Mouse (Mus musculus) limb, embryonic 10.5 days (tissue): Measurements from ENCODE around the gene Ifitm2. TPM values are rescaled to one million over a fixed set of nuclear protein-coding genes. Genes with fewer than 3 reads are reported as not detected.
A peak's percentile ranks its signal among the peaks of the same experiment; 100 is the strongest.

Source experiments
- DNase-seq: peaks from one replicate; pipeline ENCODE4 v3.0.0-alpha.2; 2017; ENCODE audit warnings: low spot score
- H3K27ac ChIP-seq: fragments of 300-500 bp; sonication (generic); 2 replicates; pipeline ENCODE4 v1.5.1; 2016; ENCODE audit warnings: mild to moderate bottlenecking
- H3K27me3 ChIP-seq: fragments of 300-500 bp; sonication (generic); 2 replicates; pipeline ENCODE4 v1.6.1; 2016; ENCODE audit warnings: low read depth, mild to moderate bottlenecking; ENCODE audit not compliant: poor library complexity, severe bottlenecking
- H3K36me3 ChIP-seq: fragments of 300-500 bp; sonication (generic); 2 replicates; pipeline ENCODE4 v1.6.1; 2016; ENCODE audit warnings: mild to moderate bottlenecking, moderate library complexity
- H3K4me1 ChIP-seq: fragments of 300-500 bp; sonication (generic); 2 replicates; pipeline ENCODE4 v1.6.1; 2016
- H3K4me3 ChIP-seq: fragments of 300-500 bp; sonication (generic); 2 replicates; pipeline ENCODE4 v1.5.1; 2016; ENCODE audit warnings: mild to moderate bottlenecking, moderate library complexity
- H3K9me3 ChIP-seq: fragments of 300-500 bp; sonication (generic); replicated peaks from 2 replicates; pipeline ENCODE4 v1.6.1; 2016; ENCODE audit warnings: mild to moderate bottlenecking
- WGBS: fragments of 180-500 bp; shearing (Covaris S2); methylation state at CpG from one replicate; pipeline ENCODE4 v1.1.7; 2016; 5-methylcytosine and 5-hydroxymethylcytosine counted together
- polyA plus RNA-seq: library from polyadenylated mRNA; unstranded; fragments of >200 nt; fragmentation: Nextera tagmentation; extraction: Ambion mirVana; gene quantifications from 2 replicates; pipeline ENCODE4 v1.2.1, GENCODE M21; 2016

The Ifitm2 gene
- polyA plus RNA-seq, 1 experiment from 2014 or later, result 922 TPM

DNA sequence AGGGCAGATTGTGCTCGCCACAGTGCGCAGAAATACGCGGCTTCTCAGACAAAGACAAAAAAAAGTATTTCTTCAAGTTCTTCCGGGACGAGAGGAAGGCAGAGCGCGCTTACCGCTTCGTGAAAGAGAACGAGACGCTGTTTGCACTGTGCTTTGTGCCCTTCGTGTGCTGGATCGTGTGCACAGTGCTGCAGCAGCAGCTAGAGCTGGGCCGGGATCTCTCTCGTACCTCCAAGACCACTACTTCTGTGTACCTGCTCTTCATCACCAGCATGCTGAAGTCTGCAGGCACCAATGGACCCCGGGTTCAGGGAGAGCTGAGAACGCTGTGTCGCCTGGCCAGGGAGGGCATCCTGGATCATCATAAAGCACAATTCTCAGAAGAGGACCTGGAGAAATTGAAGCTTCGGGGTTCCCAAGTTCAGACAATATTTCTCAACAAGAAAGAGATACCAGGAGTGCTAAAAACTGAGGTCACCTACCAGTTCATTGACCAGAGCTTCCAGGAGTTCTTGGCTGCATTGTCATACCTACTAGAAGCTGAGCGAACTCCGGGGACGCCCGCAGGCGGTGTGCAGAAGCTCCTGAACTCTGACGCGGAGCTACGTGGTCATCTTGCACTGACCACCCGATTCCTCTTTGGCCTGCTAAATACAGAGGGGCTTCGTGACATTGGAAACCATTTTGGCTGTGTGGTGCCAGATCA, 32.6 kb downstream of the Ifitm2 start:
- Histone ChIP-seq H3K27me3 (peaks cover 76% of the 10 kb centered on the region), H3K9me3 (no peaks in the 10 kb centered on the region)
- WGBS, result 22% methylated on average over 30 of the region's 30 CpGs

DNA sequence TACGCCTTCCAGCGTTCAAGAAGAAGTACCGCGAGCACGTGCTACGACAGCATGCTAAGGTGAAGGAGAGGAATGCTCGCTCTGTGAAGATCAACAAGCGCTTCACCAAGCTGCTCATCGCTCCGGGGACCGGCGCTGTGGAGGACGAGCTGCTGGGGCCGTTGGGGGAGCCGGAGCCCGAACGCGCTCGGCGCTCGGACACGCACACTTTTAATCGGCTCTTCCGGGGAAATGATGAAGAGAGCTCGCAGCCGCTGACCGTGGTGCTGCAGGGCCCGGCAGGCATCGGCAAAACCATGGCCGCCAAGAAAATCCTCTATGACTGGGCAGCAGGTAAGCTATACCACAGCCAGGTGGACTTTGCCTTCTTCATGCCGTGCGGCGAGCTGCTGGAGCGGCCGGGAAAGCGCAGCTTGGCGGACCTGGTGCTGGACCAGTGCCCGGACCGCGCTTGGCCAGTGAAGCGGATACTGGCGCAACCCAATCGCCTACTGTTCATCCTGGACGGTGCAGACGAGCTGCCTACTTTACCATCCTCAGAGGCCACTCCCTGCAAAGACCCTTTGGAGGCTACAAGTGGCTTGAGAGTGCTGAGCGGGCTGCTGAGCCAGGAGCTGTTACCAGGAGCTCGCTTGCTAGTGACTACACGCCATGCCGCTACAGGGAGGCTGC, 33.3 kb downstream of the Ifitm2 start:
- H3K27ac ChIP-seq, result no peak overlapping the region
- H3K4me3 ChIP-seq, result peak overlapping the region; percentile 48
- no peaks in the 10 kb centered on the region for H3K36me3 ChIP-seq
- H3K4me1 ChIP-seq, result peaks cover 14% of the 10 kb centered on the region
- DNase-seq, result peak; percentile 71
- H3K27me3 ChIP-seq, result peaks cover 80% of the 10 kb centered on the region
- H3K9me3 ChIP-seq, result no peaks in the 10 kb centered on the region
- under 1% methylated on average over 49 of the region's 49 CpGs for WGBS

More for the DNA sequence above, 32.6 kb downstream of the Ifitm2 start:
- peaks cover 14% of the 10 kb centered on the region for H3K4me1 ChIP-seq
- H3K36me3 ChIP-seq, result no peaks in the 10 kb centered on the region
- no peak overlapping the region for H3K27ac ChIP-seq
- peak overlapping the region; percentile 48 for H3K4me3 ChIP-seq
- DNase-seq, result no peak

DNA sequence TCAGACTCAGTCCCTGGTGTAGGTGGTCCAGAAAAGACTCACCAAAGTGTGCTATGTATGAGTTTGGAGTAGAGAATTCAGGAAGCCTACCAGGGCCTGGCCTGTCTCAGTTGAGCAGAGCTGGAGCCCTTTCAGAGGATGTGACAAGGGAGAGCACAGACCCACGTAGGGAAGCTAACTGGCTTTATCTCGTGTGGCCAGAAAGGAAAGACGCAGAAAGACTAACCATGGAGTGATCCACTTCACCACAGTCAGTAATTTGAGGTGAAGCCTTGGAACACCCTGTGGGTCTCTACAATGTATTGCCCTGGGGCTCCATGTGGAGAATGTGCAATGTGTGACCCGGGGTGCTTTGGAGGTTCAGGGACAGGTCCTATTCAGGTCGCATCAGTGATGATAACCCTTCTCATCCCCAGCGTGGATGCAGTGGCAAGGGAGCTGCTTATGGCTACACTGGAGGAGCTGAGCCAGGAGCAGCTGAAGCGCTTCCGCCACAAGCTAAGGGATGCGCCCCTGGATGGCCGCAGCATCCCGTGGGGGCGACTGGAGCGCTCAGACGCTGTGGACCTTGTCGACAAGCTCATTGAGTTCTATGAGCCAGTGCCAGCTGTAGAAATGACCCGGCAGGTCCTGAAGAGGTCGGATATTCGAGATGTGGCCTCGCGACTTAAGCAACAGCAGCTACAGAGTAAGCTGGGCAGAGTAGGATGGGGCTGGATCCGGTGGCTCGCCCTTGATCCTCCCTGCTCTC, 34.4 kb downstream of the Ifitm2 start:
- Histone ChIP-seq H3K27me3 (peaks cover 76% of the 10 kb centered on the region), H3K27ac (no peak overlapping the region), H3K4me1 (peaks cover 14% of the 10 kb centered on the region), H3K36me3 (no peaks in the 10 kb centered on the region), H3K4me3 (no peak overlapping the region; the same call in 1 of the 2 replicates), H3K9me3 (no peaks in the 10 kb centered on the region)
- WGBS, result 28% methylated on average over 22 of the region's 22 CpGs
- DNase-seq, result no peak

DNA sequence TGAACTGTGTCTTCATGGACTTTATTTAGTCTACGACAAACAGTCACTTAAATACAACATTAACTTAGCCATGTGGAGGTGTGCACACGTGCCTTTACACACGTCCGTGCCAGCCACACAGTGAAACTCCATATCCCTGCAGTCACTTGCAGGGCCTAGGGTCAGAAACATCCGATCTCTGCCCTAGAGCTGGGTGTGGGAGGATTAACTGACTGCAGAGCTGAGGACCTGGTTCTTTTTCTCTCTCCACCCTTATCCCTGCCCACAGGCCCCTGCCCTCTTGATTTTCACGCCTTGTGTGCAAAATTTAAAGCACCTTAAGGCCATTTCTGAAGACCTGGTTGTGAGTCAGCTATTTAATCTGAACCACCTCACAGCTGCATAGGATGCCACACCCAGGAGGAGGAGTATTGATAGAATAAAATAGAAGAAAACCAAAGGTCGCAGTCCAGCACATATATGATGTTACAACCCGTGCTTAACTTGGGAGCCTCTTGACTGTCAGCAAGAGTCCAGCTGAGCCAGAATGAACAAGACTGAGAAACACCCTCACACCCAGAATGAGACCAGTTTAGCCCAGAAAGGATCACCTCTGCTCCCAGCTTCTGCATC, 35.3 kb downstream of the Ifitm2 start, which contains the start of gene Nlrp6:
Gene Nlrp6, plus strand, starts transcription at position 485 of the 612 bp plus-strand sequence.
- Histone ChIP-seq H3K36me3 (no peaks in the 10 kb centered on the region), H3K4me1 (peaks cover 14% of the 10 kb centered on the region), H3K27me3 (peaks cover 74% of the 10 kb centered on the region), H3K9me3 (no peaks in the 10 kb centered on the region), H3K4me3 (no peak within 1 kb of the TSS; the same call in 1 of the 2 replicates), H3K27ac (no peak within 1 kb of the TSS)
- 80% methylated on average over 8 of the region's 8 CpGs for WGBS
- no peak for DNase-seq

DNA sequence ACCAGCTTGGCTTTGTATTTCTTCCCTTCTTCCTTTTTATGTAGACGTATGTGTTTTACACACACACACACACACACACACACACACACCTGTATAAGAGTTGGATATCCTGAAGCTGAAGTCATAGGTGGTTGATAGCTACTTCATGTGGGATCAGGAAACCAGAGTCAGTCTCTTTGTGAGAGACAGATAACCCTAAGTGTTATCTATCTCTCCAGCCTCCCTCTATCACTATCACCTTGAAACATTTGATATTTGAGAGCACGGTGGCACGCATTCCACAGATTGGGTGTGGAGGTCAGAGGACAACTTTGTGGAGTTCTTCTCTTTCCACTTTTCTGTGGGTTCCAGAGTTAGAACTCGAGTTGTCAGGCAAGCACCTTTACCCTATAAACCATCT, 35.9 kb downstream of the Ifitm2 start:
- no peak for DNase-seq
- peaks cover 14% of the 10 kb centered on the region for H3K4me1 ChIP-seq
- no peaks in the 10 kb centered on the region for H3K9me3 ChIP-seq
- H3K27ac ChIP-seq, result no peak overlapping the region
- H3K27me3 ChIP-seq, result peaks cover 68% of the 10 kb centered on the region
- no peaks in the 10 kb centered on the region for H3K36me3 ChIP-seq
- no peak overlapping the region for H3K4me3 ChIP-seq
- WGBS, result 79% methylated on average over 4 of the region's 4 CpGs

DNA sequence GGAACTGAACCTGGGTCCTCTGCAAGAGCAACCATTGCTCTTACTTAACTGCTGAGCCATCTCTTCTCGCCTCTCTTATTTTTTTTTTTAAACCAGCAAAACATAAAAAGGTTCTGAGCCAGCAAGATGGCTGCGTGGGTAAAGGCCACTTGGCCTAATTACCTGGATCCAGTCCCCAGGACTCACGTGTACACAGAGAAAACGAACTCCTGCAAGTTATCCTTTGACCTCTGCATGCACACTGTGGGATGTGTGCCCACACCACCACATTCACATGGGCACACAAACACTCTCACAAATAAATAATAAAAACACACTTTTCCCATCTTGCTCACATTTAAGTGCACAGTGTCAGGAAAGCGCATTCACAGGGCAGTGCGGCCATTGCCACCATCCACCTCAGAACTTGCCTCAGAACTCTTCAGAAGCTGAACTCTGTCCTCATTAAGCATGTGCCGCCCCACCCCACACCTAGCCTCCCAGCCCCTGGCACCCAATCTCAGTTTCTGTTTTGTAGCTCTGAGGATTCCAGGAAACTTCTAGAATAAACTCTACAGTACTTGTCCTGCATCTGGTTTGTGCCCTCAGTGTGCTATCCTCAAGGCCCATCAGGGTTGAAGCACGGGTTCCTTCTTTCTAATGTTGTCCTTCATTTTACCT, 41.6 kb downstream of the Ifitm2 start:
- no peak for DNase-seq
- Histone ChIP-seq H3K36me3 (no peaks in the 10 kb centered on the region), H3K4me3 (no peak overlapping the region), H3K4me1 (peaks cover 1% of the 10 kb centered on the region; the same call in 1 of the 2 replicates), H3K27ac (no peak overlapping the region), H3K9me3 (no peaks in the 10 kb centered on the region), H3K27me3 (peaks cover 10% of the 10 kb centered on the region; the same call in 1 of the 2 replicates)
- WGBS, result 80% methylated on average over 8 of the region's 8 CpGs

DNA sequence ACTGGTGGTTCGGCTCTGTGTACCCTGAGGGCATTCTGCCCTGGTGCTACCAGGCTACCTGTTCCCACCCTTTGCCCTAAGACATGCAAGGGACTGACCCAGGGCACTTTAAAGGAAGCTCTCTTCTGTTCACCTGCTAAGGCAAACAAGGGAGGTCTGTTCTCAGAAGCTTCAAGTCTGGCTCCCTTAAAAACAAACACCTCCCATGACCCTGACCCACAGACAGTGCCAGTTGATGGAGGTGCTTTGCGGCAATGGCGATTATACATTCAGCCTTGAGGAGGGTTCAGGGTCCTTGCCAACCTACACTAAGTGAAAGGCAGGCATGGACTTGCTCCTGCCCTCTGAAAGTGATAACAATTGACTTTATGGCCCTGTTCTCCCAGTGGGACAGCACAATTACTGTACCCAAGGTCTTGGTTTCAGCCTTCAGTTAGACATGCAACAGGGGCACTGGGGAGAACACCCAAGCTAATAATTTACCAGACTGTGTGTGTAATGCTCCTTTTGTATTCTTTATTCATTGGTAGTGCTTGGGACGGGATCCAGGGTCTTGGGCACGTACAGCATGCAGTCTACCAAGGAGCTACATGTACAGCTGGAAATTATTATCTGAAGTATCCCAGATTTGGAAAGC, 42.8 kb downstream of the Ifitm2 start:
- WGBS, result 80% methylated on average over 5 of the region's 5 CpGs
- peaks cover 13% of the 10 kb centered on the region for H3K4me1 ChIP-seq

DNA sequence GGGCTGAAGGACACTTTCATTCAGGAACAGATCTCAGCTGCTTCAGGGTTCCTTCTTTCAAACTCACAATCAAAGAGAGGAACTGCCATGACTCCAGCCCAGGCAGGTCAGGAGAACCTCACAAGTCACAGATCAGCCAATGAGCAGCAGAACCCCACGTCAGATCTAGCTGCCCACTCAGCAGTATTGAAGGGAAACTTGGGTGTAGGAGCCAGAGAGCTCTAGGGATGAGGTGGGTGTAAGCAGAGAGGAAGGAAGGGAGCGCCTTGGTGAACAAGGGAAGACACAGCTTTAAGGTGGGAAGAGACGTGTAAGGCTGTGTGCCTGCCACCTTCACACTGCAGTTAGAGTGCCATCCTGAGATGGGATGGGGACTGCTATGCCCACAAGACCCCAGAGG, 43.5 kb downstream of the Ifitm2 start:
- Histone ChIP-seq H3K36me3 (no peaks in the 10 kb centered on the region), H3K27ac (no peak overlapping the region), H3K4me3 (no peak overlapping the region), H3K9me3 (no peaks in the 10 kb centered on the region), H3K4me1 (peaks cover 13% of the 10 kb centered on the region), H3K27me3 (no peaks in the 10 kb centered on the region)
- WGBS, result 78% methylated on average over 3 of the region's 3 CpGs
- no peak for DNase-seq

More for the DNA sequence above, 42.8 kb downstream of the Ifitm2 start:
- Histone ChIP-seq H3K36me3 (no peaks in the 10 kb centered on the region), H3K4me3 (no peak overlapping the region), H3K27ac (no peak overlapping the region), H3K27me3 (peaks cover 1% of the 10 kb centered on the region; the same call in 1 of the 2 replicates), H3K9me3 (no peaks in the 10 kb centered on the region)
- DNase-seq, result no peak

DNA sequence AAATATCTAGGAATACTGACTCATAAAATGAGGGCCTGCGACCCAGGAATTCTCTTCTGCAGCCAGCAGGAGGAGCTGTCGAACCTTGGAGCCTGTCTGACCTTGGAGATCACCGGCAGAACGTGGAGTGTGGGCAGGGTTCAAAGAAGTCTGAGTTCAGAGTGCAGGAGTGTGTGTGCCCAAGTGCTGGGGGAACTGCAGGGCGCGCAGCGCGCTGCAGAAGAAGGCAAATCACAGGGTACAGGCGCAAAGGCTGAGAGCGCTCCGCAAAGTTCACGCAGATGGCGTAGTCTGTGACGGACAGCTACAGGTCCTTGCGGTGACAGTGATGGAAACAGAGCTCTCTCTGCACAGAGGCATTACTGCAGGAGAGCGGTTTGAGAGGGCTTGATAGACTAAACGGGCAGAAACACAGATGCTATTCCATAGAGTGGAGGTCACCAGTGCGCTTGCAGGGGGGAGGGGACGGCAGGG, 47.1 kb downstream of the Ifitm2 start:
- Histone ChIP-seq H3K27ac (peak overlapping the region; percentile 66), H3K4me1 (peaks cover 13% of the 10 kb centered on the region), H3K9me3 (no peaks in the 10 kb centered on the region), H3K36me3 (no peaks in the 10 kb centered on the region), H3K27me3 (no peaks in the 10 kb centered on the region), H3K4me3 (peak overlapping the region; percentile 51)
- WGBS, result 2% methylated on average over 19 of the region's 19 CpGs
- DNase-seq, result peak; percentile 89

DNA sequence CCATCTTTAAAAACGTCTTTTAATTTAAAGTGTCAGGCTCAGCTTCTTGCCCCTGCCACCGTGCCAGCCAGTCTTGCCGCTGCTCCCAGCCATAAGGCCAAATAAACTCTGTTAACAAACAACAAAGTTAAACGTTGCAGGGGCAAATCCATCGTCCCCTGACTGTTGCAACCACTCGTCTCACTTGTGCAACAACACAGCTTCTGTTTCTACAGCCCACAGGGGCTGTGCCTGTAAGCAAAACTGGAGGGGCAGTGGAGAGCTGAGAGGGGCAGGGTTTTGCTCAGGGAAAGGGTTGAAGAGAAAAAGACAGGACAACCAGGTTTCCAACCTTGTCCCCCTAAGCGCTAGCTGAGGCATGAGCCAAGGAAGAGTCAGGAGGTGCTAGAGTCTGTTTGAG, 47.6 kb downstream of the Ifitm2 start:
- Histone ChIP-seq H3K4me1 (peaks cover 17% of the 10 kb centered on the region), H3K9me3 (no peaks in the 10 kb centered on the region), H3K36me3 (no peaks in the 10 kb centered on the region), H3K27me3 (no peaks in the 10 kb centered on the region), H3K4me3 (peak overlapping the region; percentile 51; the same call in 1 of the 2 replicates), H3K27ac (no peak overlapping the region)
- no peak for DNase-seq
- 53% methylated on average over 7 of the region's 7 CpGs for WGBS

DNA sequence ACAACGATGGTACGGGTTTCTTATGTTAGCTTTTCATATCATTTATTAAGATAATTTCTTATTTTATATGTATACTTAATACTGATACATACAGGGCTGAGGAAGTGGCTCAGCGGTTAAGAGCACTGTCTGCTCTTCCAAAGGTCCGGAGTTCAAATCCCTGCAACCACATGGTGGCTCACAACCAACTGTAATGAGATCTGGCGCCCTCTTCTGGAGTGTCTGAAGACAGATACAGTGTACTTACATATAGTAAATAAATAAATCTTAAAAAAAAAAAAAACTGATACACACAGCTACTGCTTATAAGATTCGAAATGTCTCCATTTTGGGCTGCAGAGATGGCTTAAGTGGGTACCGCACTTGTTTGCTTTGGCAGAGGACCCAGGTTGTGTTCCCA, 48.1 kb downstream of the Ifitm2 start:
- 85% methylated on average over 7 of the region's 7 CpGs for WGBS
- Histone ChIP-seq H3K27me3 (no peaks in the 10 kb centered on the region), H3K36me3 (no peaks in the 10 kb centered on the region), H3K4me1 (peaks cover 22% of the 10 kb centered on the region), H3K27ac (no peak overlapping the region), H3K9me3 (no peaks in the 10 kb centered on the region), H3K4me3 (no peak overlapping the region)
- no peak for DNase-seq

DNA sequence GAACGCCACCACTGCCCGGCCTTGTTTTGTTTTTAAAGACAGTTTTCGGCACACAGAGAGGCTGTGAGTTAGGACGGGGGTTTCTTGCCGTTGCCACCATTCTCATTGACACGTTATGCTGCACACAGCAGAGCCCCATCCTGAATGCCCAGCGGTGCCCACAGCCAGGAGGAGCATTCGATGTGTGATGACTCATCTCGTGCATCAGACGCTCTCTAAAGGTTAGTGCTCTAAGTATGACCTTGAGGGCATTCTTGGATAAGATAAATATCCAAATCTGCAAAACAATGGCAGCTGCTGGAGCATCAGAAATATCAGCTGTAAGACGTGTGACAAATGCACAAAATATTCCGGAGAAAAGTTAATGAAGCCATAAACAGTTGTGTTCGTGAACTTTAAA, 48.7 kb downstream of the Ifitm2 start:
- 88% methylated on average over 13 of the region's 13 CpGs for WGBS
- no peak for DNase-seq
- no peak overlapping the region for H3K27ac ChIP-seq

More for the DNA sequence above, 48.7 kb downstream of the Ifitm2 start:
- Histone ChIP-seq H3K9me3 (no peaks in the 10 kb centered on the region), H3K36me3 (no peaks in the 10 kb centered on the region), H3K4me1 (peaks cover 26% of the 10 kb centered on the region), H3K27me3 (no peaks in the 10 kb centered on the region), H3K4me3 (no peak overlapping the region)
